Comparison of ENCODE assay signal across 10 mouse cellular contexts in genomic region chr2:116364136-116364535, GRCm38 (mm10).
"Had no signal": no experiment of that assay in that cellular context is flagged by ENCODE, and none has a peak within 500 bp of the region (broad histone marks: within the 10 kb centered on the region; RNA-seq: fewer than 3 reads in every experiment).

No protein-coding gene starts in this region.

- DNase-seq: kidney, adult 18-20 months; kidney, postnatal 10 days; kidney, postnatal 4 days; lung, embryonic 14.5 days; lung, postnatal 10 days; lung, postnatal 4 days; thymus, postnatal 36 days had no signal

- ATAC-seq: intestine, embryonic 15.5 days; liver, embryonic 12.5 days; midbrain, embryonic 15.5 days had no signal
